Mouse (Mus musculus) hindbrain, embryonic 10.5 days (tissue): ENCODE data around the gene Galm. TPM values are rescaled to one million over a fixed set of nuclear protein-coding genes. Genes with fewer than 3 reads are reported as not detected.

Experiments used
- DNase-seq: peaks from one replicate; pipeline ENCODE4 v3.0.0-alpha.2; 2017; ENCODE audit warnings: low spot score
- H3K27ac ChIP-seq: fragments of 300-500 bp; sonication (generic); 2 replicates; pipeline ENCODE4 v1.5.1; 2016; ENCODE audit warnings: mild to moderate bottlenecking, moderate library complexity
- H3K27me3 ChIP-seq: fragments of 300-500 bp; sonication (generic); 2 replicates; pipeline ENCODE4 v1.6.1; 2016; ENCODE audit warnings: mild to moderate bottlenecking; ENCODE audit not compliant: poor library complexity, insufficient read depth, severe bottlenecking
- H3K36me3 ChIP-seq: fragments of 300-500 bp; sonication (generic); 2 replicates; pipeline ENCODE4 v1.6.1; 2016; ENCODE audit warnings: mild to moderate bottlenecking, moderate library complexity
- H3K4me1 ChIP-seq: fragments of 300-500 bp; sonication (generic); replicated peaks from 2 replicates; pipeline ENCODE4 v1.6.1; 2016; ENCODE audit warnings: mild to moderate bottlenecking
- H3K4me3 ChIP-seq: fragments of 300-500 bp; sonication (generic); 2 replicates; pipeline ENCODE4 v1.5.1; 2016; ENCODE audit warnings: mild to moderate bottlenecking, moderate library complexity
- H3K9me3 ChIP-seq: fragments of 300-500 bp; sonication (generic); 2 replicates; pipeline ENCODE4 v1.6.1; 2016; ENCODE audit warnings: mild to moderate bottlenecking, moderate library complexity
- WGBS: fragments of 180-500 bp; shearing (Covaris S2); methylation state at CpG from one replicate; pipeline ENCODE4 v1.1.7; 2016; 5-methylcytosine and 5-hydroxymethylcytosine counted together
- polyA plus RNA-seq: library from polyadenylated mRNA; unstranded; fragments of >200 nt; fragmentation: Nextera tagmentation; extraction: Ambion mirVana; gene quantifications from 2 replicates; pipeline ENCODE4 v1.2.1, GENCODE M21; 2016

Gene Galm
- polyA plus RNA-seq, 1 experiment from 2014 or later, result 8.4 TPM

DNA sequence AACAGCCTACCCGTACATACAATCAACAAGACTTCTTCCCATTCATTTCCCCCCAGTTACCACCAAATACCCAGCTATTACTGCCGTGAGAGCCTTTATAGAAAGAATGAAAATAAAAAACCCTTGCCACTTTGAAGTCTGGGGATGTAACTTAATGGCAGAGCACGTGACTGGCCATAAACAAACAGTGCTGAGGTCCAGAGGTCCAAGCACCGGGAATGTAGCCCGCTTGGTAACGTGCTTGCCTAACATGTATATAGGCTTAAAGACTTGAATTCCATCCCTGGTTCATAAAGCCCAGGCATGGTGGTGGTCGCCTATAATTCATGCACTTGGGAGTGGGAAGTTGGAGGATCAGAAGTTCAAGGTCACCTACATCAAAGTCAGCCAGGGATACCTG is 4.6 kb downstream of the Galm start:
- WGBS, result 84% methylated on average over 7 of the region's 7 CpGs
- H3K9me3 ChIP-seq, result no peaks in the 10 kb centered on the region

DNA sequence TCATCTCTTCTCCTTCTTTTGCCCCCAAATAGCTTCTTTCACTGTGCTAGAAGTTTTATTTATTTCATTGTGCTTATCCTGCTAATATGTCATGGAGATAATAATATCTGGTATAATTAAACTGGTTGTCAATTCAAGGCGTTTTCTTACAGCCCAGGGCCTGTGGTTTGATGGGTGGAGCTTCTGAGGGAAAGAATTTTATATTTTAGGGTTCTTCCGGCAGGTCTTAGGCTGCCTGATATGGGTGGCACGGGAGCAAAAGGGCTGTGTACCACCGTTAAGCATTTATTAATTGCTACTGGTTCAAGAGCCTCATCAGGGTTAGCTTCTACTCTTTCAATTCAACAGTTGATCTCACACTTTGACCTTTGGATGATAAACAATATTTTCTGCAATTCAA is 5.2 kb downstream of the Galm start:
- Histone ChIP-seq H3K27ac (no peak overlapping the region), H3K4me1 (peaks cover 9% of the 10 kb centered on the region), H3K36me3 (no peaks in the 10 kb centered on the region), H3K9me3 (no peaks in the 10 kb centered on the region), H3K4me3 (no peak overlapping the region), H3K27me3 (no peaks in the 10 kb centered on the region)
- 86% methylated on average over 4 of the region's 4 CpGs for WGBS
- no peak for DNase-seq

More for the DNA sequence above, 4.6 kb downstream of the Galm start:
- Histone ChIP-seq H3K36me3 (no peaks in the 10 kb centered on the region), H3K4me3 (no peak overlapping the region), H3K27me3 (no peaks in the 10 kb centered on the region), H3K4me1 (peaks cover 9% of the 10 kb centered on the region), H3K27ac (no peak overlapping the region)
- DNase-seq, result no peak

DNA sequence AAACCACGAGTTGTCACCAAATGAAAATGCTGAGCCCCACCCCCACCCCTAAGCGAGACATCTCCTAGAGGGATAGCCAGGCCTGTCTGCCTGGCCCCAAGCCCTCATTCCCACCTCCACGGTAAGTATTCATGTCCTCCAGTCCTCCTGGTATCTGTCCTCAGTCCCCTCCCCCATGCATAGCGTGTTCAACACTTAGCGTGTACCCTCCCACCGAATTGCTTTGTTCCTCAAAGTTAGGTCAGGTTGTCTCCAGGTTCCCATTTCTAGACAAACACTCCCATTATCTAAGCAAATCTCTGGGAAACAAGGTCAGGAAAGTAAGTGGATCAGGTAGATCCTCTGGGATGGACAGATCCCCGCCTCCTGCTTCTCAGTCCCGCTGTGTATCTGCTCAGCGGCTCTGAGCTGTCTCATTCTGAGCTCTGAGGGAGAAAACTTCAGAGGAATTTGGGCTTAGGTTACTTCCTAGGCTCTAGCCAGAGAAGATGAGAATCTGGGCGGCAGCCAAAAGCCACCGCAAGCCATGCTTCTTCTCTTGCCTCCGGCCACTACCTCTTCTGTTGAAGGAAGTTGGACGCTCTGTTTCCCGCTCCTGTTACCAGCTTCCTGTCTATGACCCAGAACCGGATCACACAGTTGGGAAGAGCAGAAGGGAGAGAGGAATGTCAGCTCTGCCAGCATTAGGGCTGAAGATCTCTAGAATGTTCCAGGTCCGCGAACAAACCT is 11.3 kb downstream of the Galm start:
- 88% methylated on average over 17 of the region's 17 CpGs for WGBS
- Histone ChIP-seq H3K4me1 (no peaks in the 10 kb centered on the region), H3K27ac (no peak overlapping the region; the same call in 1 of the 2 replicates), H3K27me3 (no peaks in the 10 kb centered on the region), H3K4me3 (no peak overlapping the region), H3K9me3 (no peaks in the 10 kb centered on the region), H3K36me3 (no peaks in the 10 kb centered on the region)
- no peak for DNase-seq

DNA sequence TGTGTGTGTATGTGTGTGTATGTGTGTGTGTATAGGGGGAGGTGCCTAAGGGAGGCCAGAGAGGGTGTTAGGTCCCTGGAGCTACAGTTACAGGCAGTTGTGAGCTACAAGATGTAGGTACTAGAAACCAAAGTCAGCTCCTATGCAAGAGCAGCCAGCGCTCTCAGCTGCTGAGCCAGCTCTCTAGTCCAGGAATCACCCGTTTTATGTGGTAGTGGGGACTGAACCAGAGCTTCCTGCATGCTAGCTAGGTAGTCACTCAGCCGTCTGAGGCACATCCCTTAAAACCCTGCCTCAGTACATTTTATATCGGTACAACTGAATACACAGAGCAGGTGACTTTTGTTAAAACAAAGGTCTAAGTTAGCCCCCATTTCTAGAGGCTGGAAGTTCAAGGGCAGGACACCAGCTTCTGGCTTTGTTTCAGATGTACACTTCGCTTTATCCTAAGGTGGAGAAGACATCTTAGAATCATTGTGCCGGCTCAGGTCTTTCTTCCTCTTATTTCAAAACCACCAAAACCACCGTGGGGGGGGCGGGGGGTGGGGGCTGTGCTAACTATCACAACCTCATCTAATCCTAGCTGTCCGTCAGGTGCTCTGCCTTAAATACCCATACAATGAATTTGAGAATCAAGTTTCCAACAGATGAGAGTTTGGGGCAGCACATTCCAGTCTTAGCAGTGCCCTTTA is 12.6 kb downstream of the Galm start:
- Histone ChIP-seq H3K36me3 (no peaks in the 10 kb centered on the region), H3K9me3 (no peaks in the 10 kb centered on the region), H3K27me3 (no peaks in the 10 kb centered on the region), H3K27ac (no peak overlapping the region), H3K4me3 (no peak overlapping the region), H3K4me1 (no peaks in the 10 kb centered on the region)
- WGBS, result 83% methylated on average over 9 of the region's 9 CpGs
- DNase-seq, result no peak

DNA sequence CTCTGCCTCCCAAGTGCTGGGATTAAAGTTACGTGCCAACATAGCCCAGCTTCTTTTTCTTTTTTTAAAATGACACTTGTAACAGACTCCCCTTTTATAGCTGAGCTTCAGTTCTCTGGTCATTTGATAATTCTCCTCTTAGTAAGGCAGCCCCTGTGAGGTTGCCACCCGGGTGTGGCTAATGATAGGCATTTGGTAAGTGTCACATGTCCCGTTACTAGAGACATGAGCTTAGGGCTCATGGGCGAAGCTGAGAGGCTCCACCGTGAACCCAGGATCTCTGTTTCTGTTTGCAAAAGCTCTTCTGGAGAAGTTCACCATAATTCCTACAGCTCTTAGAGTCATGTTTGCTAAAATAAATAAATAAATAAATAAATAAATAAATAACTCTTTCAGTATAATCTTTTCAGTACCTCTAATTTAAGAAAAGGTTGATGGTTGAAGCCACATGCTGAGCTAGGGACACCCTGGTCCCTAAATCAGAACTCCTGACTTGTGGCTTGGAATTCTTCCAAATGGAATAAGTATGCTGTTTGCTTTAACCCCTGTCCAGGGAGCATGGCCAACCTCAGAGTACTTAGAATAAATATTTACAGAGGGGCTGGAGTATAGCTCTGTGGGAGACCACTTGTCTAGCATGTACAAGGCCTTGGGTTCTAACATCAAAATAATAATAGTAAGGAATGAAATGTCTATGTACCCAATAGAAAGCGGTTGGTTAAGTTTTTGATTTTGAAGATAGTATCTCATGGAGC is 16.4 kb downstream of the Galm start:
- Histone ChIP-seq H3K9me3 (no peaks in the 10 kb centered on the region), H3K27ac (no peak overlapping the region), H3K4me3 (no peak overlapping the region), H3K36me3 (no peaks in the 10 kb centered on the region), H3K27me3 (no peaks in the 10 kb centered on the region), H3K4me1 (peaks cover 7% of the 10 kb centered on the region)
- no peak for DNase-seq
- 90% methylated on average over 6 of the region's 6 CpGs for WGBS

DNA sequence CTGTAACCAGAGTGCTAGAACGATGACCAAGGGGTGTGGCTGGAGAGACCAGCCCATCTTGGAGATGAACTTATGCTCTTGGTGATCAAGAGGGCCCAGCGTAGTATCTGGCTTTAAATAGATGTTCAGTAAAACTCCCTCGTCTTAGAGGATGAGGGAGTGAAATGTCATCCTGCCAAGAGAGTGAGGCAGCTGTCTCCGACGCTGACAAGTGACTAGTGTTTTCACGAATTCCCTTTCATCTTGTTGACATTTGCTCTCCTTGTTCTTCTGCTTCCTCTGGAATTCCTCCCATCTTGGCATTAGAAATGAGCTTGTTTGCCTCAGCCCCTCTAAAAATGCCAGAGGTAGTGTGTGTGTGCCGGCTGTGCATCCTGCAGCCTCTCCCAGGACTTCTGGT is 17.9 kb downstream of the Galm start:
- no peaks in the 10 kb centered on the region for H3K9me3 ChIP-seq
- H3K27me3 ChIP-seq, result no peaks in the 10 kb centered on the region
- H3K27ac ChIP-seq, result no peak overlapping the region
- no peak overlapping the region for H3K4me3 ChIP-seq
- peaks cover 13% of the 10 kb centered on the region for H3K4me1 ChIP-seq
- H3K36me3 ChIP-seq, result no peaks in the 10 kb centered on the region
- DNase-seq, result no peak
- 68% methylated on average over 7 of the region's 7 CpGs for WGBS

DNA sequence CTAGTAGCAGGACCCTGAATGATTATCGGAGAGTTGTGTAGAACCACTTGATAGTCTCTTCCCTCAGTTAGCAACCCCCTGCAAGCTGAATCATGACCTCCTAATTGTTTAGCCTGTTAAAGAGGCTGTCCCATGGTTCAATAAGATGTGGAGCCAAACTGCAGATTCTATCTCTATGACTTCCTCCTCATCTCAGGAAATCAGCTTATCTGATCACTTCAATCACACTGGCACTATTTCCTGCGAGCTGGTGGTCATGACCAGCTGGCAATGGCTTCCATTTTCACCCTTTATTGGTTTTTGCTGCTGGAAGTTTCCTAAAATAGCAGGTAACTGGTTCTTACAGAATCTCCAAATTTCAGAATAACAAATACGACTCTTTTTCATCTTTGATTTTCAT is 18.5 kb downstream of the Galm start:
- 88% methylated on average over 3 of the region's 3 CpGs for WGBS
- Histone ChIP-seq H3K4me1 (peaks cover 13% of the 10 kb centered on the region), H3K36me3 (no peaks in the 10 kb centered on the region)

DNA sequence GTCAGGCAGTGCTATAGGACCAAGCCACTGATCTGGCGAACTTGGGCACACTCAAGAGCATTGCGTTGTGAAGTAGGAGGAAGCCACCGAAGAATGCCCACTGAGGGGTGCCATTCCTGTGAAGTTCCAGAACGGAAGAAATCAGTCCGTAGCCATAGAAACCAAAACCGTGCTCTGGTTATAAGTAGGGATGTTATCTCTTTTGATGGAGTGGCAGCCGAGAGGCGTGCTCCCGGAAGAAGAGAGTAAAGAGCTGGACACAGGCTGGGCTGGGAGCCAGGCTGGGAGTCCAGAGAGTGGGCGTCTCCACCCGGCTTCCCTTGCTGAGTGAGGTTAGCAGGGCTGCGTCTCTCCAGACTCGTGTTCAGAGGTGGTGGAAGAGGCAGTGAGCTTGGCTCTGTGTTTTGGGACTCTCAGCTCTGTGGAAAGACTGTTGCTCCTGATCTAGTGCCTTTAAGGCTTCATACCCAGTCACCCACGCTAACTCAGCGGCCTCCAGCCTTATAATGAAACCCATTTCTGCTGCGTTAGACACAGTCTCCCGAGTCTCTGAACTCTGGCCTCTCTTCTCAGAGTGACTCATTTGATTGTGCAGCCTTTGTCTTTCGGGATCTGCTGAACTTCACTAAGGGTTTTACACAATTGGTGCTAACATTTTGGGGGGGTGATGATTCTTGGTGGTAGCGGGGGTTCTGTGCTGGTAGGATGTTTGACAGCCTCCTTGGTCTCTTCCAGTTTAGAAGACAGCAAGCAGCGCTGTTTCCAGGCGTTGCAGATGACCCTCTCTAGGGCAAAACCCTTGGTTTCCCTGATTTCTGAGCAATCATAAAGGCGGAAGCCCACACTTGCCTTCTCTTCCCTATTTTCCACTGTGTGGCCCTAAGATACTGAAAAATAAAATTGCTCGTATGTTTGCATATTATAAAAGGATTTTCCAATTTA is 21.1 kb downstream of the Galm start:
- no peaks in the 10 kb centered on the region for H3K36me3 ChIP-seq
- peak; percentile 12 for DNase-seq
- 65% methylated on average over 23 of the region's 23 CpGs for WGBS
- H3K4me1 ChIP-seq, result peaks cover 13% of the 10 kb centered on the region
- H3K4me3 ChIP-seq, result no peak overlapping the region
- H3K27ac ChIP-seq, result 0 out of 2 replicates have a peak overlapping the region, but pooled peaks have one; percentile 18
- no peaks in the 10 kb centered on the region for H3K9me3 ChIP-seq
- H3K27me3 ChIP-seq, result no peaks in the 10 kb centered on the region

More for the DNA sequence above, 18.5 kb downstream of the Galm start:
- Histone ChIP-seq H3K4me3 (no peak overlapping the region), H3K27ac (no peak overlapping the region), H3K9me3 (no peaks in the 10 kb centered on the region), H3K27me3 (no peaks in the 10 kb centered on the region)
- no peak for DNase-seq

DNA sequence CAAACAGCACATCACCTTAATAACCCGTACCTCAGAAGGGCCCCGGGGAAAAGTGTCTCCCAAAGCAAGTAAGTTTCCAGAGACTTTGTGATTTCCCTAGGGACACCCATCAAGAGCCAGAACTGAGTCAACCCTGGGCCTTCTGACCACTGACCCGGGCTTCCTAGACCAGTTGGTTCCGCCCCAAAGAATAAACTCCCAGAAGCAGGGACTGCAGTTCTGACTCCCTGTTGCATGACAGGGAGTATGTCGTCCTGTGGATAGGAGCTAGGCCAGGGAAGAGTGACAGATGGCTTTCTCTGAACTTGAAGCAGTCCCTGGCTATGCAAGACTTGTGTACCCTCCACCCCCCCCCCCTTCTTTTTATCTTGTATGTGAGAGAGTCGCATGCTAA is 21.7 kb downstream of the Galm start:
- Histone ChIP-seq H3K27ac (no peak overlapping the region), H3K4me1 (peaks cover 13% of the 10 kb centered on the region), H3K27me3 (no peaks in the 10 kb centered on the region), H3K9me3 (no peaks in the 10 kb centered on the region), H3K4me3 (no peak overlapping the region), H3K36me3 (no peaks in the 10 kb centered on the region)
- 83% methylated on average over 6 of the region's 6 CpGs for WGBS
- no peak for DNase-seq

DNA sequence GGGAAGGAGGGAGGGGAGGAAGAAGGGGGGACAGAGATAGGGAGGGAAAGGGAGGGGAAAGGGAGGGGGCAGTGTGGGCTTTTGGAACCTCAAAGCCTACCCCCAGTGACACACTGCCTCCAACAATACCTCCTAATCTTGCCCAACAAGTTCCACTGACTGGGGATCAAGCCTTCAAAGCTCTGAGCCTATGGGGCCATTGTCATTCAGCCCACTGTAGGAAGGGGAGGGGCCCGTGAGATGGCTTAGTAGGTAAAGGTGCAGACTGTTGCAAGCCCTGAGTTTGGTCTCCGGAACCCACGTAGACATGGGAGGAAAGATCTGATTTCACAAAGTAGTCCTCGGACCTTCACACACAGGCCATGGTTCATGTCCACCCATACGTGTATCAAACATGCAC is 24.1 kb downstream of the Galm start:
- Histone ChIP-seq H3K4me1 (peaks cover 19% of the 10 kb centered on the region), H3K9me3 (no peaks in the 10 kb centered on the region), H3K36me3 (no peaks in the 10 kb centered on the region), H3K27me3 (no peaks in the 10 kb centered on the region), H3K27ac (no peak overlapping the region), H3K4me3 (no peak overlapping the region)
- DNase-seq, result no peak
- WGBS, result 26% methylated on average over 5 of the region's 5 CpGs

DNA sequence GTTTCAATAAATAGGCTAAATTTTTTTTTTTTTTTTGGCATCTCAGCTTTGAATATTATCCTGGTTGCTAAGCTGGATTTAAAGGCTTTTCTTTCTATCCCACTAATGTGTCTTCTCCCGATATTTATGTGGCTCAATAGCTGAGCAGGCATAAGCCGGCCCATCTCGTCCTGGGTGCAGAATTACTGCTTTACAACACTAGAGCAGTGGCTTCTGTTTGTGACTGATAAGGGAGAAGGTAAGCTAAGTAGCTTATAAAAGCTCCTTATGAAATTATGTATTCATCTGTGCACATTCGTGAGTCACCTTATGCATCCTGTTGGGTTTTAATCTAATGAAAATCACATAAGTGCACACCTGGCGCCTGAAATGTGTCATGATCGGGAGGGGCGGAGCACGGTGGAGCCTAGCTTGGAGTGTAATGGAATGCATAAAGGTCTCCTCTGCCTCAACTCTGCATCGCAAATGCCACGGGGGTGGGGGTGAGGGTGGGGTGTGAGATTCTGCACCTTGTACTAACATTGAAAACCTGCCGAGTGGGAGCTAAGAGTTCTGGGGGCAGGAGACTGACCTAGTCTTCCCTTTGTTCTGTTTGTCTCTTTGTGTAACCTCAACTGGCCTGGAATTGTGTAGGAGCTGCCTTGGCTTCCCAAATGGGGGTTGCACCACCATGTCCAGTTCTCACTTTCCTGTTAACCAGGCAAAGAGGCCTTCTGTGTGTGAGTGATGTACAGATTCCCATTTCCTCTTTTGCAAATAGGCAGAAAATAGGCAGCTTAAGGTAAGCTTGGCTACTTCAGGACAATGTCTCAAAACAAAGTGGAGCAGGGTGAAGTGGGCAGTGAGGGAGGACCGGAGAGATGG is 25.7 kb downstream of the Galm start:
- DNase-seq, result no peak
- no peaks in the 10 kb centered on the region for H3K9me3 ChIP-seq
- no peak overlapping the region for H3K4me3 ChIP-seq
- H3K27me3 ChIP-seq, result no peaks in the 10 kb centered on the region
- no peaks in the 10 kb centered on the region for H3K36me3 ChIP-seq
- peaks cover 19% of the 10 kb centered on the region for H3K4me1 ChIP-seq
- H3K27ac ChIP-seq, result no peak overlapping the region
- WGBS, result 77% methylated on average over 12 of the region's 12 CpGs
